Mouse (Mus musculus): ENCODE data around the gene Snx14.

GRCm38 (mm10) chr9:88351163-88351562, 87.6 kb downstream of the Snx14 start:
- TF ChIP-seq CTCF (conservative IDR thresholded peaks at IDR 0.05; ENCODE audit: low read length) = no peak
- TF ChIP-seq POU5F1 (IDR thresholded peaks at IDR 0.05; ENCODE audit: borderline replicate concordance, low read length) = no peak

All from E14TG2a.4 (cell line).